Mouse (Mus musculus): ENCODE data around the gene Olfr613. TPM values are rescaled to one million over a fixed set of nuclear protein-coding genes. Genes with fewer than 3 reads are reported as not detected.

Olfr613 gene
- not detected in 2 replicates for total RNA-seq (2023)

DNA sequence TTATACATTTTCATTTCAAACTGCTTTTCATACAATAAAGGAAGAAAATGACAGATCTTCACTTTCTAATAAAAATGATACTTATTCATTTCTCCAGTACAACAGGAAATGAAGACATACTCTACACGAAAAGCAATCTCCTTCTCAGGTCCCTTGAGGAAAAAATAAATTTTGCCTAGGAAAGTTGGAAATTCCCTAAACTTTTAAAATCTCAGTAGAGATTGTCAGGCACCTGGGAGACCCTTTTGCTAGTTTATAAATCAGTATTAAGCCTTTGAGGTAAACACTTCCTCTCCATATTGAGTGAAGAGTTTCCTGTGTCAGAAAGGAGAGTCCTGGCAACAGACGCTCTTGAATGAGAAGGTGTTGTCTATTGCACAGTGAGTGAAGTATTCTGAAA lies at the start of gene Olfr613:
Olfr613 (plus strand) TSS at position 301 of the 400 bp plus-strand sequence.

DNA sequence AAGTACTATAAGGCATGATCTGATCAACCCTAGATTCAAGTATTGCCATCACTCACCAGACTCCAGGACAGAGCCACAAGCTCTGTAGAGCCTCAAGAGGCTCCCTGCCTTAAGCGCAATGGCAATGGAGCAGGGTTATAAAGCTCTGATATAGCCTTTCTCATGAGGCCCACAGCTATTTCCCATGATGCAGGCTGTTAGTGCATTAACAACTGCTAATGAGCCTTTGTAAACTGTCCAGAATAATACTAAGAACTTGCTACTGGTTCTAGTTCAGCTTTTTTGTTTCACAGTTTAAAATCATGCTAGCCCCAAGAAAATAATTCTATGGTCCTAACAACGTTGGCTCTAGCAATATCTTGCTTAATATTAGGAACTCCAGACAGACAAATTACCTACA lies 35.9 kb upstream of the Olfr613 start, which contains the start of gene Olfr610:
Olfr610 (minus strand) TSS at position 101 of the 400 bp plus-strand sequence.

DNA sequence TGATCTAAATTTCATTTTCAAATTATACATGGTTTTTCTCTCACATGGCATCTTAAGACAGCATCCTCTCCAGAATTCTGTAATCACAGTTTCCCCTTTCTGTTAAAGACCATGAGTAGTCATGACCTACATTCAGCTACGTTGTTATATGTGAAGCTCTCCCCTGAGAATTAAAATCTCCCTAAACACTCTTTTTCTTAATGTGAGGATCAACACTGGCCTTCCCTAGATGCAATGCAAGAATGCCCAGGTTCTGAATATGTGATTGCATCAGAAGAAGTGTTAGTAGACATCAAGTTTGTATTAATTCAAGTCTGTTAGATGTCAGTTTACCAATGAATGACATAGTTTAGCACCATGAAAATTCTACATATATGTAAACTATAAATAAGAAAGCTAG lies 27.1 kb upstream of the Olfr613 start, which contains the start of gene Olfr611:
Olfr611 (minus strand) TSS at position 101 of the 400 bp plus-strand sequence.

DNA sequence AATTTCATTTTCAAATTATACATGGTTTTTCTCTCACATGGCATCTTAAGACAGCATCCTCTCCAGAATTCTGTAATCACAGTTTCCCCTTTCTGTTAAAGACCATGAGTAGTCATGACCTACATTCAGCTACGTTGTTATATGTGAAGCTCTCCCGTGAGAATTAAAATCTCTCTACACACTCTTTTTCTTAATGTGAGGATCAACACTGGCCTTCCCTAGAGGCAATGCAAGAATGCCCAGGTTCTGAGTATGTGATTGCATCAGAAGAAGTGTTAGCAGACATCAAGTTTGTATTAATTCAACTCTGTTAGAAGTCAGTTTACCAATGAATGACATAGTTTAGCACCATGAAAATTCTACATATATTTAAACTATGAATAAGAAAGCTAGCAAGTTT lies 5.3 kb upstream of the Olfr613 start, which contains the start of gene Olfr612:
Olfr612 (minus strand) TSS at position 101 of the 400 bp plus-strand sequence.

GRCm38 (mm10) chr7:103555779-103556178 lies 7.9 kb downstream of the Olfr613 start, which contains the start of gene Olfr615:
Gene Olfr615 (plus strand): TSS chr7:103556079.

DNA sequence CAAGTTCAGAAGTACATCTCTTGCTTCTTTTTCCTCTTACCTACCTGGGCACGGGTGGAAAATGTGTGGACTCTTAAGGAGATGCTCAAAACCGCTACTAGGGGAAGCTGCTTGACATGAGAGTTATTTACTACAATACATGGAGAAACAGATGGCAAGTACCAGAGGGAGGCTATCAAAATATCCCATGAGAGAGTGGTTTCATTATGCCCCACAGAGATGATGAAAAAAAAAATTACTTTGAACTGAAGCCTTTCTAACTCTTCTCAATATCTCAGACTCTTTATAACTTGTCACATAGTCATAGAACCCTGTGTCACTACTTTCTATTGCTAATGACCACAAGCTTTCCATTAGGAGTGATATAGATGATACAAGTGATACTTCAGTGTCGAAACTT lies 21.2 kb downstream of the Olfr613 start, which contains the start of gene Olfr616:
Olfr616 (minus strand) TSS at position 101 of the 400 bp plus-strand sequence.

DNA sequence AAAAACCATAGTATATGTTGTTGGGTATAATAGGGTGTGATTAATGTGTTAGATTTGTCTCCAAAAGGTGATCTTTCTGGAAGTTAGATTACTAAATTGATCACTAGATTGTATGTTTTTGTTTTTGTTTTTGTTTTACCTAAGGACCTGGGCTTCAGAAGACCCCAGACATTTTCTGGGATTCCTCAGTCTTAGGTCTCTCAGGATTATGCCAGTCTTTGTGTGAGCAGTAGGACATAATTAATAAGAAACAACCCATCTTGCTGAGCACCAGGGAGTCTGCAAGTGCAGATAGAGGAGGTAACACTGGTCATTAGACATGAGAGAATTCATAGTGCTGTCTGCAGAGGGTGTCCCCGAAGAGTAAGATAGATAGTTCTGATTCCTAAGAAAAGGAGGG lies 24.9 kb downstream of the Olfr613 start, which contains the start of gene Olfr617:
Olfr617 (plus strand) TSS at position 301 of the 400 bp plus-strand sequence.

DNA sequence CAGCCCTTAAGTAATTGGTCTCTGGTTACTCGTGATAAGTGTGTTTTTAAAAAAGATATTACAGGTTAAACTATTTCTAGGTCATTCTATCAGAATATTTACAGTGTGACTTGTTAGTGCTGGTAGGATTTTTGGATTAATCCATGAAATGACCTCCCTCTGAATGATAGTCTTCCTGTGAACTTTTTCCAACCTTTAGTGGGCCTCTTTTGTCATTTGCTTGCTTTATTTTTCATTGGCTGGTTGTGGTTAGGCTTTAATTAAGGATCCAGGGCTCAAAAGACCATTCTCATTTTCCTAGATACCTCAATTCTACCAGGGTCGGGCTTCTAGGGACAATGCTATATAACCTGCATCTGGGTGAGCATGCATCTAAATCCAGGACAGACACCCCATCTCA lies 41.9 kb downstream of the Olfr613 start, which contains the start of gene Olfr618:
Olfr618 (plus strand) TSS at position 301 of the 400 bp plus-strand sequence.

DNA sequence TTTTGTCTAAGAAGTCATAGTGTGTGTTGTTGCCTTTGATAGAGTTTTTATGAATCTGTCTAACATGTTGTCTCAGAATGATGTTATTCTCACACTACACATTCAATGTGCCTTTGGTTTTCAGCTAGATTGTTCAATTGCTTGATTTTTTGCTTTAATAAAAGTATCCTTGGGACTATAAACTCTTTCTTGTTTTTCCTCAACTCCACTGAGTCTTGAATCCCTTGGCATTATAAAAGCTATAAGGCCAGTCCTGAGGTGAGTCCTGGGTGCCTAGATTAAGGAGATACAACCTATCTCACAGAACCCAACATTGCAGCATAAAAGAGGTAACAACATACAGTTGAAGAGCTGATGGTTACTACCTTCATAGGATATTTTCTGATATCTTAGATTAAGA lies 52.4 kb downstream of the Olfr613 start, which contains the start of gene Olfr619:
Olfr619 (plus strand) TSS at position 301 of the 400 bp plus-strand sequence.

Other genes with a start within 250 kb of the Olfr613 start
- gene Olfr596, start 242.4 kb upstream of the Olfr613 start, total RNA-seq (2023), result not detected in 2 replicates
- not detected in 2 replicates for gene Olfr597, start 231.8 kb upstream of the Olfr613 start, total RNA-seq (2023)
- not detected in 2 replicates for gene Olfr598, start 224.5 kb upstream of the Olfr613 start, total RNA-seq (2023)
- not detected in 2 replicates for gene Olfr599, start 212.2 kb upstream of the Olfr613 start, total RNA-seq (2023)
- not detected in 2 replicates for gene Olfr600, start 198.4 kb upstream of the Olfr613 start, total RNA-seq (2023)
- gene Olfr601, start 185.4 kb upstream of the Olfr613 start, total RNA-seq (2023), result not detected in 2 replicates
- not detected in 2 replicates for gene Olfr603, start 161.9 kb upstream of the Olfr613 start, total RNA-seq (2023)
- not detected in 2 replicates for gene Usp17lc, start 133.0 kb upstream of the Olfr613 start, total RNA-seq (2023)
- not detected in 2 replicates for gene Olfr605, start 102.6 kb upstream of the Olfr613 start, total RNA-seq (2023)
- gene Olfr606, start 99.0 kb upstream of the Olfr613 start, total RNA-seq (2023), result not detected in 2 replicates
- not detected in 2 replicates for gene Olfr607, start 83.9 kb upstream of the Olfr613 start, total RNA-seq (2023)
- gene Olfr608, start 78.2 kb upstream of the Olfr613 start, total RNA-seq (2023), result not detected in 2 replicates
- not detected in 2 replicates for gene Olfr609, start 50.0 kb upstream of the Olfr613 start, total RNA-seq (2023)
- gene Olfr610, start 36.0 kb upstream of the Olfr613 start, total RNA-seq (2023), result not detected in 2 replicates
- gene Olfr611, start 27.2 kb upstream of the Olfr613 start, total RNA-seq (2023), result not detected in 2 replicates
- not detected in 2 replicates for gene Olfr612, start 5.4 kb upstream of the Olfr613 start, total RNA-seq (2023)
- not detected in 2 replicates for gene Olfr615, start 8.0 kb downstream of the Olfr613 start, total RNA-seq (2023)
- gene Olfr616, start 21.1 kb downstream of the Olfr613 start, total RNA-seq (2023), result not detected in 2 replicates
- gene Olfr617, start 25.0 kb downstream of the Olfr613 start, total RNA-seq (2023), result not detected in 2 replicates
- gene Olfr618, start 42.0 kb downstream of the Olfr613 start, total RNA-seq (2023), result not detected in 2 replicates
- gene Olfr619, start 52.5 kb downstream of the Olfr613 start, total RNA-seq (2023), result not detected in 2 replicates
- not detected in 2 replicates for gene Olfr620, start 64.5 kb downstream of the Olfr613 start, total RNA-seq (2023)
- gene Olfr622, start 94.6 kb downstream of the Olfr613 start, total RNA-seq (2023), result not detected in 2 replicates
- not detected in 2 replicates for gene Olfr623, start 115.6 kb downstream of the Olfr613 start, total RNA-seq (2023)
- gene Olfr624, start 123.1 kb downstream of the Olfr613 start, total RNA-seq (2023), result not detected in 2 replicates
- gene Olfr625-ps1, start 134.6 kb downstream of the Olfr613 start, total RNA-seq (2023), result not detected in 2 replicates
- not detected in 2 replicates for gene Olfr243, start 166.6 kb downstream of the Olfr613 start, total RNA-seq (2023)
- not detected in 2 replicates for gene Olfr628, start 182.3 kb downstream of the Olfr613 start, total RNA-seq (2023)
- gene Olfr629, start 196.9 kb downstream of the Olfr613 start, total RNA-seq (2023), result not detected in 2 replicates
- gene Olfr630, start 209.3 kb downstream of the Olfr613 start, total RNA-seq (2023), result not detected in 2 replicates
- gene Olfr69, start 223.5 kb downstream of the Olfr613 start, total RNA-seq (2023), result not detected in 2 replicates
- gene Olfr68, start 231.6 kb downstream of the Olfr613 start, total RNA-seq (2023), result not detected in 2 replicates
- gene Olfr67, start 243.7 kb downstream of the Olfr613 start, total RNA-seq (2023), result not detected in 2 replicates